Mouse (Mus musculus) kidney, postnatal 14 days (tissue): ENCODE results near the gene Atp6v1g1.

Source experiments
- DNase-seq: peaks from one replicate; pipeline ENCODE4 v3.0.0; 2022; ENCODE audit warnings: mixed read lengths

The Atp6v1g1 gene

DNA sequence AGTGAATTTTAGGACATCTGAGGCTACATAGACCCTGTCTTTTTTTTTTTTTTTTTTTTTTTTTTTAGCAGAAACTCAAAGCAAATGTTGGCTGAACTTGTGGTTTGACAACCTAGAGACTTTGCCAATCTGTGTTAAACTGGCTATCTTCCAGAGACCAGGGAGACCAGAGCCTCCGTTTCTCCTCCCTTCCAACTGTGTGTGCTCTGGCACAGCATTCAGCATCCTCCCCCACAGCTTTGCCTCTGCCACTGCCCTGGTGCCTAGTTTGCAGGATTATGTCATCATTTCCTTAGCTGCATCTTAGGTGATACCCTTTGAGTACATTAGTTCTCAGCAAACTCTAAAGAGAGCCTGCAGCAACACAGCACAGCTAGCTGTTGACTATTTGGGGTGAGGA lies 3.2 kb downstream of the Atp6v1g1 start:
- no peak for DNase-seq

DNA sequence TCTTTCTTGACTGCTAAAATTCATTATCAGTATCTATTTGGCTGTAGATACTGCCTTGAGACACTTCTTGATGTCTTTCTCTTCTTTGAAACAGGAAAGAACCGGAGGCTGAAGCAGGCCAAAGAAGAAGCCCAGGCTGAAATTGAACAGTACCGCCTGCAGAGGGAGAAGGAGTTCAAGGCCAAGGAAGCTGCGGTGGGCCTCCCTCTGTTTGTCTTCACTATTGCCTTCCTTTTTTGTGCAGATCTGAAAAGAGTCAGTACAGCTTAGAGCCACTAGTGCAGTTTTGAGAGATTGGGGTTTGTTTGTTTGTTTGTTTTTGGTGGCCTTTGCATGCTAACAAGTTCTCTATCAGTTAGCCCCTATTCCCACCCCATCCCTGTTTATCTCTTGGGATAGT lies 3.9 kb downstream of the Atp6v1g1 start:
- DNase-seq = no peak

DNA sequence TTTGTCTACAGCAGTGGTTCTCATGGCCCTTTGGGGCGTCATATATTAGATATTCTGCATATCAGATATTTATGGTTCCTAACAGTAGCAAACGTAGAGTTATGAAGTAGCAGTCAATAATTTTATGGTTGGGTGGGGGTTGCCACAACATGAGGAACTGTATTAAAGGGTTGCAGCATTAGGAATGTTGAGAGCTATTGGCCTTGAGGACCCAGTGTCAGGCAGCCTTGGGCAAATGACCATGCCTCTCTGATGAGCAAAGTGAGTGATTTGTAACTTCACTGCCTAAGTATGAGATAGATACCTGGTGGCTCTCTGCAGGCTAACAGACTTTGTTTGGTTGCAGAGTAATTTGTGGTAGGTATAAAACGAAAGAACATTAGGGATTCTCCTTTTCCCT lies 6.3 kb downstream of the Atp6v1g1 start:
- DNase-seq = no peak

DNA sequence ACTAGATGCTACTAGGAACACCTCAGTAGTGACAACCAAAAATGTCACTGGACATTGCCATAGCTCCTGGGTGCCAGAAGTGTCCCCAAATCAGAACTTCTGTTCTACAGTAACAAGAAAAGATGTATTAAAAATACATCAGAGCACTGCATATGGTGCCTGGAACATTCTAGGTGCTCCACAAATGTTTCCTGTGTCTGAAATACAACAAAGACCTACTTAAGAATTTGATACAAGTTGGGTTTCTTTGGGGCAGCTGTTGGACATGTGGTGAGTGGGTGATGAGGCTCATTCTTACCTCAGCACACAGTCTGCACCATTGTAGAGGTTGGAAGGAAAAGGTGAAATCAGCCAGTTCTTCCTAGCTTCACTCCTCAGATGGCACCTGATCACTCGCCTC lies 8.3 kb downstream of the Atp6v1g1 start:
- no peak for DNase-seq

DNA sequence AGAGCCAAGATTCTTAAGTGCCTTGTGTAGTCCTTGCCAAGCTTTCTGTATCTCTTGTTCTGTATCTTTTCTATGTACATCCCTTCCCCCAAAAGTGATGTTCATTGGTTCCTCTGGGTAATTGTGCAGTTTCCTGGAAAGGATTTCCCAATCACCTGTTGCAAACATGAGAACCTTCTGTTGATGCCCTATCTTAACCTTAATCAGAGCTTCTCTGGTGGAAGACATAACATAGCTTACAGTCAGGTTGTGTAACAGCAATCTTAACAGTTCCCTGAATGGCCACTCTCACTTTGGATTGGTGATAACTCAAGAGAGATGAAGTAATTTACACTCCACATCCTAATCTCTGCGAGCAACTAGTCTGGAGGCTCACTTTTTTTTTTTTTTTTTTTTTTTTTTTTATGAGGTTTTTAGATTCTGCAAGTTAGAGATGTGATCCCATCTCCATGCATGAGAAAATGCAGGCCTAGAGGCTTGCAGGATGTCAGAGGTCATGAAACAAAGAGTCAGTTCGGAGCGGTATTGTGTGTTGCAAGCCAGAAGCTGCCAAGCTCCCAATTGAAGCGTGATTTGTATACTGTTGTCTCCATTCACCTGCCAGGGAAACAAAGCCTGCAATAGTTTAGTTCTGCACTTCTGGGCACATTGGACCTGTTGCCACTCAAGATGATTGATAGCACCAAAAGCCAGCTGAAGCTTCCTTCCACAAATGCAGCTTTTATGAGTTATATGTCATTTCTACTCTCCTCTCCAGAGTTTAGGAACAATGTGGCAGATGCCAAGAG lies 9.4 kb downstream of the Atp6v1g1 start:
- DNase-seq = no peak

DNA sequence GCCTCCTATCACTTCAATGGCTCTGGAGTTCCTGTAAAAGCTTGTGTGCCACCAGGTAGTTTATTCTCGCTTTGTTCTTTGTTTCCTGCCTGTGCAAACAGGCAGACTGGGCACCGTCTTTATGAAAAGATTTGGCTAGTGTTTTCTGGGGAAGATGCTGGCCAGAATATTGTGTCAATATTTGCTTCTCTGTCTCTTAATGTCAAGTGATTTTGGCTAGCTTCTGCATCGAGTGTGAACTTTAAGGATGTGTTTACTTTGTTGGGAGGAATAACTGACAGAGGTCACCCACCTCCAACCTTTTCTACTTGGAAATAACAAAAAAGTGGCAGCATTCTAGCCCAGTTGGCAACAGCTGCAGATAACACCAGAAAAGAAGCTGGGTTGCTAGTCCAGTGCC lies 10.0 kb downstream of the Atp6v1g1 start:
- DNase-seq = no peak

DNA sequence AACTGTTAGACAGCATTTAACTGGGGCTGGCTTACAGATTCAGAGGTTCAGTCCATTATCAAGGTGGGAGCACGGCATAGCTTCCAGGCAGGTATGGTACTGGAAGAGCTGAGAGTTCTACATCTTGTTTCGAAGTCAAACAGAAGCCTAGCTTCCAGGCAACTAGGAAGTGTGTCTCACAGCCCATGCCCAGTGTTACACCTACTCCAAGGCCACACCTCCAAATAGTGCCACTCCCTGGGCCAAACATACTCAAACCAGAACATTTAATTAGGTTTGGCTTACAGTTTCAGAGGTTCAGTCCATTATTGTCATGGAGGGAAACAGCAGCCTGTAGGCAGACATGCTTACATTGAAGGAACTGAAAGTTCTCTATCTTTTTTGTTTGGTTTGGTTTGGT lies 10.5 kb downstream of the Atp6v1g1 start:
- no peak for DNase-seq

DNA sequence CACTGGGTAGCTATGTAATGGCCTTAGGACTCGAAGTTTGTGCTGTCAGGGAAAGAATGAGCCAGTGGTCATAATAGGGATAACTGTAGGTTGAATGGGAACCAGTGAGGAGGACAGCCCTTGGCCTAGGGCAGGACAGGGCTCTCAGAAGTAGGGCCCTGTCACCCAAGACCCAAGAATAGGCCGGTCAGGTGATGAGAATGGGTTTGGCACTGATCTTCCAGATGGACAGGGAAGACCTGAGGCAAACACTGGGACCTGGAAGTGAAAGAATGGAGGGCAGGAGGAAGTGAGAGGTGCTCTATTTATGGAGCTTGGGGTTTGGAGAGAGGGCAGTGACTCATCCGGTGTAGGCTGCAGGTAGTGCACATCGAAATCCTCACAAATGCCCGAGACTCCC lies 12.1 kb downstream of the Atp6v1g1 start:
- no peak for DNase-seq

DNA sequence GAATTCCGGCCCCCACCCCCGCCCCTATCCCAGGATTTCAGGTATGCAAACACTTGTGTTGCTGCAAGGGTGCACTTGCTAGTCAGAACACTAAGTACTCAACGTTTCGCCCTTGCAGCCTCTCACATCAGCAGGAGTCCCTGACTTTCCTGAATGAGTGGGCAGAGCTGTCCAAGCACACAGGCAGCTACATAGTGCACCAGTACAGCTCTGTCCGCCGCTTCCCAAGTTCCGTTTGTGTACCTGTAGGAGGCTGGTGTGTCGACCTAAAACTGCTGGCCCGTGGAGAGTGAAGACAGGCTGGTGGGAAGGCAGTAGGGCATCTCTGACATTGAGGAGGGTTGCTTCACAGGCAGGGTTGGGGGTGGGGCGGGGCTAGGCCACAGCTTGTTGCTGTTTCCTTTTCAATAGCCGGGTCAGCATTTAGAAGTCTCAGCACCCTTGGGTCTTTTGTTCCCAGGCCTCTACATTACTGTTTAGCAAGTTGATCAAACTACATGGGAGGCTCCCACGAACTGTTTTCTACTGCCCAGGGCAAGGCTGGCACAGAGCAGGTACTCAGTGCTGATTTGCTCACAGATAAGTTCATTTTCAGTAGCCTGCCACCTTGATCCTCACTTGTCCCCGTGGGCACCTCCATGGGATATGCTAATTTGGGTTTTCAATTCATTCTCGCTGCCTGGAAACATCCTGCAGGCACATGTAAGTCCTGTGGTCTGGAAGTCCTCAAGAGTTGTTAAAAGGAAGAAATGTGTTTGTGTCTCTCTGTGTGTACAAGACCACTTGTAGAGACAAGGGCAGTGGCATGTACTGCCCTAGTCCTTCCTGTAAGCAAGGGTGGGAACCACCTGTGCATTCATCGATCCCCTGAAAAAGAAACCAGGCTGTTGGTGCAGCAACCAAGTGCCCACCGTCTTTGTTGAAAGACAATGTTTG lies 12.8 kb downstream of the Atp6v1g1 start:
- peak; percentile 44 for DNase-seq

DNA sequence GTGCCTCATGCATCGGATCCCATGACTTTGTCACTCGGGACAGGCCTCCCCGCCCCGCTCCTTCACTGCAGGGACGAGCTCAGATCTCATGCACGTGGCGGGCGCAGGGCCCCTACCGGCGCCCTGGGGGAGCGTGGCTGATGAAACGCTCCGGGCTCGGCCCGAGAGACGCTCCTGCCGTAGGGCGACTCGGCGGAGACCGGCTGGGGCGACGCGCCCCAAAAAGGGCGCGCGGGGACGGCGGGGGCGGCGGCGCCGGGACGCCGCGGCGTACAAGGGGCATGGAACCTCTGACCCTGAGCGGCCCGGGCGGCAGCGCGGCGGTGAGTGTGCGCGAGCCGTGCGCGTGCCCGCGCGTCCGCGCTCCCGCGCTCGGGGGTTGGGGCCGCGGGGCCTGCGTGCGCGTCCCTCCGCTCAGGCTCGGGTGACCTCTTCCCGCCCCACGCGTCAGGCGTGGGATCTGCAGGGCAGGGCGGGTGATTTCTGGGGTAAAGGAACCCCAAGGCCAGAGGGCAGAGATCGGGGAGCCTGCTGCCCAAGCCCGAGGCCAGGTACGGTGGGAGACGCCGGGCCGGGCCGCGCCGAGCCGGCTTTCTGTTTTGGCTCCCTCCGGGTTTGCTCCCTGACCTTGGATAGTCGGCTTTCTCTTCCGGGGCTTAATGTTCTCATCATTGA lies 14.0 kb downstream of the Atp6v1g1 start, which contains the start of gene Tmem268:
Gene Tmem268, plus strand, starts transcription at position 375 of the 675 bp plus-strand sequence.
- DNase-seq = peak; percentile 86

DNA sequence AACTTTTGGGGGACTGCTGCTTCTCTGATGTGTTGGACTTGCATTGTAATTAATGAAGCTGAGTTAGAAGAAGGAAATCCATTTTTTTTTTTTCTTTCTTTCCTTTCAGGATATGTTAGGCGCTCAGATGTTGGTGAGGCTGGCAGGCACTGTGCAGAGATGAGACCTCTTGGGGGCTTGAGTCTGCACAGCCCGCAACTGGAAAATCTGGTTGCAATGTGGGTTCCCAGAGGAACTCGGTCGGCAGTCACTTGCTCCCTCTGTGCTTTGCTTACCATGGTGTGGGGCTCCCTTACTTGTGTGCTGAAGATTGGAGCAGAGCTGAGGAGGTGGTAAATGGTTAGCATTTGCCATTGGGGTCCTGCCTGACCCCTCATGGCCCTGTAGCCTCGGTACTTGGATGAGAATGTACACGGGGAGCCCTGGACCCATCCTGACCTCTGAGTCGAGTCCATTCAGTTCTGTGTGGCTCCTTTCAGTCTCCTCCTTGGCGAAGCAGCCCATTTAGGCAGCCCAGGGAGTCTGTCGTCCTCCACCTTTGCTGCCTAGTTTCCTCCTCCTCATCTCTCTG lies 14.6 kb downstream of the Atp6v1g1 start:
- DNase-seq = no peak

DNA sequence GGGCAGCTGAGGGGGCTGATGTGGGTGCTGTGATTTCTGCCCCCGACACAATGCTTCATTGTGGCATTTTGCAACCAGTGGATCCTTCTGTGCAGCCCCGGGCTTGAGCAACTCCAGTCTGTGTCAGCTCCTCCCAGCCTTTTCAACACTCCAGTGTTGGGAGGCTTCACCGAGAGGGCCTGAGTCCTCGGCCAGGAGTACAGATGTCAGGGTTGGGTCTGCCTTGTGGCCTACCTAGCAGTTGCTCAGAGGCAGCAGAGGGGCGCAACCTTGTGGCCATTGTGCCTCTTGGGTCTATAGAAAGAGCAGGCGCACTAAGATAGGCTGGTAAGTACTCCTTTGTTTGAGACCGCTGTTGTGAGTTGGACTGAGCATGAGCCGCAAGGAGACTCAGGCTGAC lies 15.5 kb downstream of the Atp6v1g1 start:
- no peak for DNase-seq

DNA sequence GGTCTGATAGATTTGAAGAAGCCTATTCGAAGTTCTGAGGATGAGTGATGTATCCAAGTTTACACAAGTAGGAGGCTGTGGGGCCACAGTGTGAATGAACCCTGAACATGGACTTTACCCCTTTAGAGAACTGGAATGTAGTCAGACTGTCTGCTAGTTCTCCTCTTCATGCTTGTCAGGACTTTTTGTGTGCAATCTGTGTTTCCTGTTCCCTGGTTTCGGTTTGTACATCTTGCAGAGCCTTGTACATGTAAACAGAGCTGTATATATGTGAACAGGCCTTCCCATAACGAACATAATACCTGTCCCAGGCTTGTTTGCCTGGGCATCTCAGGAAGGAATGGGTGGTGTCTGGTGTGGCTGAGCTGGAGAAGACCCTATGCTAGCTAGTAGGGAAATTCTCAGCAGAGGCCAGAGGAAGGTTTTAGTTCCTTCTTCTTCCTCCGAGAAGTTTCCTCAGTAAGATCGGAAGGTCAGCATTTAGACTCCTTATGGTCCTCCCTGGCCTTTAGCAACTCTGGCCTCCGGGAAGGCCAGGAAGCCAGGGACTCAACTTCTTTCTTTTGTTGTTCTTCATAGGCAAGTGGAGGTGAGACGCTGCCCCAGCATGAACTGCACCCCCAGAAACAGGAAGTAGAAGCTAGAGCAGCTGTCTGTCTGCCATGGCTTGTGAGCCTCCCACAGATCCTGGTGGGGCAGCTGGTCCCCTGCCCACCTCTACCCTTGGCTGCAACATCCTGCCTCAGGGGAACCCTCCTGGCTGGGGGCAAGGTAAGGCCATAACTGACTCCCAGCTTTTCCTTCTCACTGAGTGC lies 17.5 kb downstream of the Atp6v1g1 start:
- DNase-seq = peak; percentile 39

DNA sequence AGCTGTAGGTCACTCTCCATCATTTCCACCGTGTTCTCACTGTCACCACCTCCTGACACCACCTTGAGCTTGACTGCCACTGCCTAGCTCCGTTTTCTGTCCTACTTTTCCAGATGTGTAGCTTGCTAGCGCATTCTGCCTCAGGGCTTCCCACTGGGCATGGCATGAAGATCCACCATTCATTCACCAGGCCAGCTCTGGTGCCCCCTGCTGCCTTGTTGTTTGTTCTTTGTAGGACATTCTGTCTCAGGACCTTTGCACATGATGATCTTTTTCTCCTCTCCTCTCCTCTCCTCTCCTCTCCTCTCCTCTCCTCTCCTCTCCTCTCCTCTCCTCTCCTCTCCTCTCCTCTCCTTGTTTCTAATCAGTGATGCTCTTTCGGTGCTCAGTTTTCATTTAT lies 18.2 kb downstream of the Atp6v1g1 start:
- DNase-seq = no peak

DNA sequence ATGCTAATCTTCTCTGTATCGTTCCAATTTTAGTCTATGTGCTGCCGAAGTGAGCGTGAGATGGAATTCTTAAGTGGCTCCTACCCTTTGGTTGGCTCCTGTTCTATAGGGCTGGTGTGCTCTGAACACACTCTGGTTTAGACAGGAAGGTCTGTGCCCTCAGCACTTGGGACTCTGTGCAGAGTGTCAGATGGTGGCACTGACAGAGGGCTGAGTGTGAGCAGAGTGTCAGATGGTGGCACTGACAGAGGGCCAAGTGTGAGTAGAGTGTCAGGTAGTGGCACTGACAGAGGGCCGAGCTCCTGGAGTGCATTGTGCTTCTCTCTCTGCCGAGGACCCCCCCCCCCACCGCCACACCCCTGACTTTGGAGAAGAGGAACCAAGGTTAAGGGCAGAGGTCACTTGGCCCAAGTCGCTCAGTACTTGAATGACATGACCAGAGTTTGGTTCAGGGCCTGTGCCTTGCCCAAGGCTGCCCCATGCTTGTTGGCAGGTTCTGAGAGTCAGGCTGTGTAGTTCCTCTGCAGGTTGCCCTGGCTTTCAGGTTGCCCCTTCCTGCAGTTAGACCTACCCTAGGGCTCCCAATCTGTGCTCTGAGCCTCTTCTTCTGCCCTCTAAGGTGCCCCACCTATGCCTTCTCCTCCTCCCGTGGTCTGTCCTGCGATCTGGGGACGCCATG lies 23.3 kb downstream of the Atp6v1g1 start:
- no peak for DNase-seq

DNA sequence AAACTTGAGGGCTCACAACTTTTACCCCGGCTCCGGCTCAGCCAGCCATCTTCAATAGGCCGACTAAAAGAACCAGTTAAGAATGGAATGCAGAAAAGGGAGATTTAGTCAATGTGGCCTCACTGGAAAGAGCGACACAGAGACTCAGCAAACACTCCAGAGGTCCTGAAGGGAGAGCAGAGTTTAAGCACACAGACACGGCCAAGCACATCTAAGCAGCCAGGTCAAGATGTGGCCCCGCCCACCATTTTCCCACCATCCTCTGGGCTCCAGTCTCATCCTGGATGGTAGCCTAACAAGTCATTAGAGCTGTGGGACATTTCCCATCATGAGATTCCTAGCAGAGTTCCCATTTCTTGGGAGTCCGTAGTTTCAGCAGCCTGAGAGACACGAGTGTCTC lies 24.8 kb downstream of the Atp6v1g1 start:
- DNase-seq = no peak

DNA sequence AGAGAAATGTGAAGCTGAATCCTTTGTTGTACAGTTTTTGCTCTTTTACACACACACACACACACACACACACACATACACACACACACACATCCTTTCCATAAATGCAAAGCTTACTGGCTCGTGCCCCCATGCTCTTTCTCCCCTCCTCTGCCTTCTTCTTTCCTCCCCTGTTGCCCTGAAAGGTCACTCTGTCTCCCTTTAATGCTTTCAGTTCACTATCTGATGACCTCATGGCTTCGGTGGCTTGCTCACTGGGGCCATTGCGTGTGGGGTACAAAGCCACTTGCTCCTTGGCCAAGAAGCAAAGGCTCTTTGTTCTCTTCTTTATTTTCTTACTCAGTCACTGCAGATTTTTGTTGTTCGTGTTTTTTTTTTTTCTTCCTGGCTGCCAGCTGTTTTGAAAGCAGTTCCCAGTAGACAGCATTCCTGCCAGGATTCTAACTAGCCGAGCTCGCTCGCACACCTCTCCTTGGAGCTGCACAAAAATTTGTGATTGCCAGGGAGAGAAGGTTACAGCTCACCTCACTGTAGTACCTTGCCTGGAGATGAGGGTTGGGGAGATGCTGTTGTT lies 25.7 kb downstream of the Atp6v1g1 start:
- DNase-seq = no peak

DNA sequence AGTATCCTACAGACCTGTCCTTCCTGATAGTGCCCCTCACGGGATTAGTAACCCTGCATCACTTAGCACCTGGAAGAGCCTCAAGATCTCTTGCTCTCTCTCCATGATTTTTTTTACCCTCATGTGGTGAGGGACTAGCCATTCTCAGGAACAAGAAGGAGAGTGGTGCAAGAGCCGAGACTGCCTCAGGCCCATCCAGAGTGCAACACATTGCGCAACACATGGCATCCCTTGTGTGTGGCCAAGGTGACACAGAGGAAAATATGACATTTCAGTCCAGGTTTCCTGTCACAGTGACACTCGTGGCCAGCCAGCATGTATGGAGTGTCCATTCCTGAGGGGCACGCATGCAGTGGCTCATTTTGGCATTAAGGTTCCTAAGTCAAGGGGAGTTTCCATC lies 28.0 kb downstream of the Atp6v1g1 start:
- no peak for DNase-seq

DNA sequence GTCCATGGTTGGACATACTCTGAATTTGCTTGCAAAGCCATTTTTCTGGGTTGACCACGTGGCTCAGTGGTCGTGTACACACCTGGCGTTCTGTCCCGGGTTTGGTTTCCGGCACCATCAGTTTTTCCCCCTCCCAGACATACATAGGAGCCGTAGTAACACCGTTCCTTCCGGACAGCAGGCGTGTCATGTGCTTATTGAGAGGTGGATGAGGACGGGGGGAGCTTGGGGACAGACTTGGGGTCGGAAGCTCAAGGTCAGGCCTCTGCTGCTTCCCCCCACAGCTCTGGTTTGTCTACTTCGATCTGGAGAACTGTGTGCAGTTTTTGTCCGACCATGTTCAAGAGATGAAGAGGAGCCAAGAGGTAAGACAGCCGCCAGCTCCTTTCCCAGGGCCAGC lies 35.1 kb downstream of the Atp6v1g1 start:
- no peak for DNase-seq

DNA sequence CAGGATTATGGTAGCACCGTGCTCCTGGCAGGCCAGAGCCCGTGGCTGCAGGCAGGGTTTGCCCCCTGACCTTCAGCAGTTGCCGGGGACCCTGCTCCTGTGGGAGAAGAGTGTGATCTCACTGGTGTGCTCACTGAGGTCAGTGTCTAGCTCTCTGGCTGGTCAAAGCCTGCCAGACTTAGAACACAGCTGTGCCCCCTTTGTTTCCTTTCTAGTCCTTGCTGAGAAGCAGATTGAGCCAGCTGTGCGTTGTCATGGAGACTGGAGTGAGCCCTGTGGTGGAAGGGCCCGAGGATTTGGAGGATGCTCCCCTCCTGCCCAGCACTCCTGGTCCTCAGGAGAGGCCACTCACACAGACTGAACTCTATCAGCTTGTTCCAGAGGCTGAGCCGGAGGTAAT lies 35.5 kb downstream of the Atp6v1g1 start:
- no peak for DNase-seq

DNA sequence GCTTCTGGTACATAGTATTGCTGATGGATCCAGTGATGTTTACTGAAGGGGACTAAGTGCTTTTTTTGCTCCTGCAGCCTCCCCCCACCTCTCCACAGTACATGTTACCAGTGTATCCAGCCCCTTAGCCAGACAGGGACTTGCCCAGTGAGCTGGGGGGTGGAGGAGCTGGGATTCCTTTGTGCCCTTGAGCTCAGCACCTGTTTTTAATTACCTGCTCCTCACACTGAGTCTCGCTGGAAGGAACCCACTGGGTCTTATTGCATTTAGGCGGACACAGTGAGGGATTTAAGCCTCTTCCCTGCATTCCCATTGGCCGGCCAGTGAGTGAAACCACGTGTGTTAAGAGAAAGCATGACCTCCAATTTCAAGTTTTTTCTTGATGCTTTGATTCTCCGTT lies 38.0 kb downstream of the Atp6v1g1 start:
- no peak for DNase-seq
